Mouse (Mus musculus) thymus, adult 2 months (tissue): ENCODE data around the gene Ssb. TPM values are rescaled to one million over a fixed set of nuclear protein-coding genes. Genes with fewer than 3 reads are reported as not detected.
A peak's percentile ranks its signal among the peaks of the same experiment; 100 is the strongest.
"Not testable (repeated sequence)": the region's sequence is repeated elsewhere in the genome, so short reads cannot be mapped to it uniquely, and the experiment has no call there.

Experiments
- DNase-seq: peaks from one replicate; pipeline ENCODE4 v3.0.0; 2021
- H3K27ac ChIP-seq: fragments of 200-500 bp; 2 replicates; pipeline ENCODE4 v1.5.1; 2012; ENCODE audit warnings: low read length, control low read depth; ENCODE audit not compliant: control insufficient read depth, insufficient read depth
- H3K27me3 ChIP-seq: fragments of 200-500 bp; 2 replicates; pipeline ENCODE4 v1.6.1; 2012; ENCODE audit warnings: mild to moderate bottlenecking, low read length, moderate library complexity, mixed read lengths; ENCODE audit not compliant: control insufficient read depth, insufficient read depth
- H3K36me3 ChIP-seq: fragments of 200-500 bp; 2 replicates; pipeline ENCODE4 v1.6.1; 2012; ENCODE audit warnings: mild to moderate bottlenecking, low read length, moderate library complexity; ENCODE audit not compliant: control insufficient read depth, insufficient read depth
- H3K4me1 ChIP-seq: fragments of 200-500 bp; replicated peaks from 2 replicates; pipeline ENCODE4 v1.6.1; 2012; ENCODE audit warnings: low read length; ENCODE audit not compliant: control insufficient read depth, insufficient read depth
- H3K4me3 ChIP-seq: fragments of 200-500 bp; 2 replicates; pipeline ENCODE4 v1.5.1; 2012; ENCODE audit warnings: mild to moderate bottlenecking, low read length, control low read depth, moderate library complexity; ENCODE audit not compliant: control insufficient read depth, insufficient read depth
- CTCF ChIP-seq: fragments of 200-500 bp; IDR thresholded peaks from 2 replicates; pipeline ENCODE4 v1.5.1; 2012; ENCODE audit warnings: mild to moderate bottlenecking, control low read depth, low read length, moderate library complexity, borderline replicate concordance; ENCODE audit not compliant: control insufficient read depth, poor library complexity, insufficient read depth; ENCODE audit errors: extremely low read depth
- POLR2A ChIP-seq: fragments of 200-500 bp; IDR thresholded peaks from 2 replicates; pipeline ENCODE4 v1.6.1; 2012; ENCODE audit warnings: mild to moderate bottlenecking, low read length, control low read depth, moderate library complexity; ENCODE audit not compliant: control insufficient read depth, poor library complexity, insufficient read depth; ENCODE audit errors: extremely low read depth
- WGBS: fragments of 180-500 bp; shearing (Covaris S2); methylation state at CpG from one replicate; pipeline ENCODE4 v1.1.7; 2018; 5-methylcytosine and 5-hydroxymethylcytosine counted together
- polyA plus RNA-seq: library from polyadenylated mRNA; depleted of rRNA; stranded (reverse); fragments of >200 nt; gene quantifications from 2 replicates; pipeline ENCODE4 v1.2.3, GENCODE M21; 2012

The Ssb gene
- polyA plus RNA-seq, 1 experiment: 6.9 TPM

GRCm38 (mm10) chr2:69895502-69896223, 34.3 kb downstream of the Ssb start:
- Histone ChIP-seq H3K4me1 (peaks cover 7% of the 10 kb centered on the region), H3K4me3 (no peak overlapping the region), H3K36me3 (no peaks in the 10 kb centered on the region), H3K27ac (no peak overlapping the region), H3K27me3 (no peaks in the 10 kb centered on the region)
- WGBS: 80% methylated on average over 14 of the region's 14 CpGs
- TF ChIP-seq POLR2A (no peak), CTCF (no peak)
- no peak for DNase-seq

GRCm38 (mm10) chr2:69896224-69896581, 34.8 kb downstream of the Ssb start:
- no peak for TF ChIP-seq POLR2A
- no peak for TF ChIP-seq CTCF
- 97% methylated on average over 4 of the region's 4 CpGs for WGBS
- Histone ChIP-seq H3K4me1 (peaks cover 7% of the 10 kb centered on the region), H3K36me3 (no peaks in the 10 kb centered on the region), H3K27me3 (no peaks in the 10 kb centered on the region), H3K27ac (no peak overlapping the region), H3K4me3 (no peak overlapping the region)
- no peak for DNase-seq

DNA sequence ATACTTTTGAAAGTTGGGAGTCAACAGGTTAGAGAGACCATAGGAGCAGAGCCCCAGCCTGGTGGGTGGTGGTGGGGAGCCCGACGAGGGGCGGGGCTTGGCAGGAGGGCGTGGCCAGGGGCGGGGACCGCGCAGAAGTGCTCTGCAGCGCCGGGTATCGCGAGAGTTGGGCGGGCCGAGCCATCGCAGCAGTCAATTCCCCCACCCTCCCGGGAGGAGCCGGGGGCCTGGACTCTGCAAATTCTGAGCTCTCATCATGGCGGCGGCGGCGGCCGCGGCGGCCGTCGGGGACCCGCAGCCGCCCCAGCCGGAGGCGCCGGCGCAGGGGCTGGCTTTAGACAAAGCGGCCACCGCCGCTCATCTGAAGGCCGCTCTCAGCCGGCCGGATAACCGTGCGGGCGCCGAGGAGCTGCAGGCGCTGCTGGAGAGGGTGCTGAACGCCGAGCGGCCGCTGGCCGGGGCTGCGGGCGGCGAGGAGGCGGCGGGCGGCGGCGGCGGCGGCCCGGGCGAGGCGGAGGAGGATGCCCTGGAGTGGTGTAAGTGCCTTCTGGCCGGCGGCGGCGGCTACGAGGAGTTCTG, 35.8 kb downstream of the Ssb start, which contains the start of gene Ubr3:
Ubr3 (plus strand) TSS at position 208 of the 579 bp plus-strand sequence.
- DNase-seq: peak; percentile 99
- Histone ChIP-seq H3K4me3 (peak within 1 kb of the TSS; percentile 66), H3K36me3 (no peaks in the 10 kb centered on the region), H3K27ac (no peak within 1 kb of the TSS), H3K27me3 (no peaks in the 10 kb centered on the region), H3K4me1 (peaks cover 7% of the 10 kb centered on the region)
- 2% methylated on average over 65 of the region's 65 CpGs for WGBS
- peak; percentile 86 for TF ChIP-seq POLR2A
- TF ChIP-seq CTCF: peak; percentile 62; the same call in 1 of the 2 replicates

GRCm38 (mm10) chr2:69897618-69898575, 36.5 kb downstream of the Ssb start:
- no peak for TF ChIP-seq POLR2A
- 0 out of 2 replicates have a peak, but pooled peaks have one; percentile 28 for TF ChIP-seq CTCF
- WGBS: 1% methylated on average over 55 of the region's 55 CpGs
- peak; percentile 43 for DNase-seq

DNA sequence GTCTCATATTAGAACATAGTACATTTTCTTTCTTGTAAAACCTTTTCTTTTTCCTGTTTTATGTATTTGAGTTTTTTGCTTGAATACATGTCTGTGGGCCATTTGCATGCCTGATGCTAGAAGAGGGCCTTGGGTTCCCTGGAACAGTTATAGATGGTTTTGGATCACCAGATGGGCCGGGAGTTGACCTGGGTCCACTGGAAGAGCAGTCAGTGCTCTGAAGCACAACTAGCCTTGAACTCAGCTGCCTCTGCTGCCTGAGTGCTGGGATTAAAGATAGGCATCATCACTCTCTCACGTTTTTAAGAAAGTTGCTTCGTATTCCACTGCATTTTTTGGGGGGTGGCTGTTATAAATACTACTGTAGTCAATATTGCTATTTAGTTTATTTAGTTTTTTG, 42.2 kb downstream of the Ssb start:
- TF ChIP-seq CTCF (no peak), POLR2A (no peak)
- H3K27ac ChIP-seq: no peak overlapping the region
- no peak overlapping the region for H3K4me3 ChIP-seq
- H3K27me3 ChIP-seq: no peaks in the 10 kb centered on the region
- 98% methylated on average over 3 of the region's 3 CpGs for WGBS
- DNase-seq: no peak
- H3K4me1 ChIP-seq: peaks cover under 1% of the 10 kb centered on the region
- H3K36me3 ChIP-seq: no peaks in the 10 kb centered on the region

More at GRCm38 (mm10) chr2:69897618-69898575, 36.5 kb downstream of the Ssb start:
- Histone ChIP-seq H3K4me3 (peak overlapping the region; percentile 66), H3K4me1 (peaks cover 7% of the 10 kb centered on the region), H3K27me3 (no peaks in the 10 kb centered on the region), H3K27ac (no peak overlapping the region), H3K36me3 (no peaks in the 10 kb centered on the region)

- 97% methylated on average over 4 of the region's 4 CpGs for WGBS
- H3K27me3 ChIP-seq, H3K27ac ChIP-seq: not testable (repeated sequence)
These were observed 46.0 kb downstream of the Ssb start for GRCm38 (mm10) chr2:69907394-69907793.

More at GRCm38 (mm10) chr2:69907394-69907793, 46.0 kb downstream of the Ssb start:
- H3K4me3 ChIP-seq, H3K4me1 ChIP-seq, DNase-seq, H3K36me3 ChIP-seq: not testable (repeated sequence)
